Mouse (Mus musculus) lung, postnatal 25 days (tissue): ENCODE results near the gene Smcp.

ENCODE experiments used
- DNase-seq: peaks from one replicate; pipeline ENCODE4 v3.0.0; 2022; ENCODE audit warnings: low spot score

Gene Smcp

DNA sequence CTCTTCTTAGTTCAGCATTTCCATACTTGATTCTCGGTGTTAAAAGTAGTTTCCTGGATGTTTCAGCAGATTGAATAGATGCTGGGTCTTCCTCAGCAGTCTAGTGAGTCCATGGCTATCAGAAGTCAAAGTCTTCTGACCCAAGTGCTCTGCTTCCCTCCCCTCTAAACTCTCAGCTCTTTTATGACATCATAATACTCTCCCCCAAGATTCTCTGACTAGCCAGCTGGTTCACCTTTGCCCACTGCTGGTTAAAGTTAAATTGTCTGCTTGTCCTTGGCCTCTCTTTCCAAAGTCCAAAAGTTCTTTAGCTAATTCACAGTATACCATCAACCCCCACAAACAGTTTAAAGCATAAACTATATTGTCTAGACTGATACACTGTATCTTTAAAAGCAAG, at the start of gene Smcp:
Gene Smcp (minus strand): TSS at position 140 of the 400 bp plus-strand sequence.
- no peak for DNase-seq

DNA sequence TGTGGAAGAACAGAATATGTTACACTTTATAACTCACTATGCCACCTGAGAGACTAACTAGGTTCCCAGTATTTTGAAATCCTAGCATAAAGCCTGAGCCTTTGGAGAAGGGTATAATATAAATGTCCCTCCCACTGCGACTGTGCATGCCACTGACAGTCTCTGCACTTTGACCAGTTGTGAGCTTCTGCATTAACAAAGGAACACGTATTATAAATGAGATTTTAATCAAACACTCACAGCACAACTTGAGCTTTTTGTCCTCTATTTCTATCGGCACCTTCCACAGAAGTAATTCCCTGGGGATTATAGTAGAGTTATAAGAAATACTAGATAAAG, 49.8 kb upstream of the Smcp start:
- DNase-seq: no peak

DNA sequence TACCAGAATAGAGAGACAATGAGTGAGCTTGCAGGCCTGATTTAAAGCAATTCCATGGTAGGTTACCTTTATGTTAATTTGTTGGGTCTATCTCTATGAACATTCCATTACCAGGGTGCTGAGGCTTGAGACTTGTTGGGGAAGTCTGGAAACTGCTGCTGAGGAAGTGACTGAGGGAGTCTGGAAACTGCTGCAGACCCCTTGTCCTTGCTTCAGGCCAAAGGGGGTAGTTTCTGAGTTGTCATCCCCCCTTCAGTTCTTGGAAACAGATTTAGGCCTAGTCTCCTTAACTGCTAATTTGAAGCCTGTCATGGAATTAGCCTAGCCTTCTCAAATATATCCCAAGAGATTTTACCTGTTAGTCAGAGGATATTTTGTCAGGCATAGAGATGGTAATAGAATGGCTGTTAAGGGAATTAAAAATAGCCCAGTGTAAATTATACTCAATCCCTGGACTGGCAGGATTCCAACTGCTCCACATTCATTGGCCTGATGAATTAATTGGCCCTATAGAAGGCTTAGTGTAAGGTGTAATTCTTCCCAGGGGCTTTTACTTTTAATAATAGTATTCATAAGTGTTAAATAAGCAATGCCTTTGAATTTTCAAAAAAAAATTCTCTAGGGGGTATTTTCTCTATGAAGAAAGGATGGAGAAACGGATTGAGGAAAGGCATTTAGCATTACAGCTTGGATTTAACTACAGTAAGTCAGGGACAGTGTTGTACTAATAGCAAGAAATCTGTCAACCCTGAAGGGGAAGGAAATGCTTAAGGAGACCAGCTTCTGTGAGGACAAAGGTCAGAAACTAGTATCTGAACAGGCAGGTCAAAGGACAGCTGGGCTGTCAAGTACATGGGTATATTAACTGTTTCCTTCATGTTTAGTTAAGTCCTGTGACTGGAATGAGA, 49.2 kb upstream of the Smcp start:
- DNase-seq: no peak

DNA sequence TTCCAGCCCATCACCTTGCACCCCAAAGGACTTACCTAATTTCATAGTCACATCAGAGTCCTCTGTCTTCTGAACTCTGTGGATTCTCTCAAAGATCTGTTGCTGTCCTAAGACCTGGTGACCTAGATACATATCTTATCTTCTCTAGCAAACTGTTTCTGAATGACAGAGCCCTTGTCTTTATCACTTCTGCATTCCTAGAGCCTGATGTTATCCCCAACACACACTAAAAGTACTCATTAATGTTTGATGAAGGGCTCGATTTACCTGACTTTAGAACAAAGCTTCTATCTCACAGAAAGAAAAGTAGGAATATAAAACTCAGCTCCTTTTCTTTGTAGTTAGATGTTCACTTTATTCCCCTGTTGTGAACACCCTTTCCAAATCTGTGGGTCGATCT, 32.8 kb upstream of the Smcp start, which contains the start of gene Lce6a:
Gene Lce6a (minus strand): TSS at position 101 of the 400 bp plus-strand sequence.
- DNase-seq: no peak

DNA sequence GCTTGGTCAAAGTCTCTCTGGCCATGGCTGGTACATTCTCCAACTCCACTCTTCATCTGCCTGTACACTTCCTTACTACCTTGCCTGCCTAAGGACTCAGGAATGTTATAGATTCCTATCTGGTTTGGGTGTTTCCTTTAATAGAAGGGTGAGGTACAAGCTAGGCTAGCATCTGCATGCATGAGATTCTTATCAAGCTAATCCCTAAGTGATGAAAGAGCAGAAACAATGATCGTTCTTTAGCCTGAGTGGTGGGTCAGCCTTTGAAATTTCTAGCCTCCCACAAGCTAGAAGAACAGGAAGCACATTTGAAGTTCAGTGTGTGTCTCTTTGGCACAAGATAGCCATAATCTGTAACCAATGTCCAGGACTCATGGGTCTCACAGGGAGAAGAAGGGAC, 21.0 kb upstream of the Smcp start:
- no peak for DNase-seq

DNA sequence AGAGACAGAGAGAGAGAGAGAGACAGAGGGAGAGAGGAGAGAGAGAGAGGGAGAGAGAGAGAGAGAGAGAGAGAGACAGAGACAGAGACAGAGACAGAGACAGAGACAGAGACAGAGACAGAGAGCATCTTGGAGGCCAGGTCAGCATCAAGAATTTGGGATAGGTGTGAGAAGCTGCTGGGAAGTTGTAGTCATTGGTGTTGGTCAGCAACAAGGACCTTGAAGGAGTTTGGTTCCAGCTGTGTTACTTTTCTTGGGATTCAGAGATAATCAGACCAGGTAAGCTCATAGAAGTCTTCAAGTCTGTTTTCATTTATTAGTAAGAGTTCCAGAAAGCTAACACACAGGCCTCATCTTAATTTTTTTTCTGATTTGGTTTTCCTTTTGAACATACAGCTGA, 18.6 kb upstream of the Smcp start, which contains the start of gene 2210017I01Rik:
Gene 2210017I01Rik (minus strand): TSS at position 101 of the 400 bp plus-strand sequence.
- DNase-seq: no peak

DNA sequence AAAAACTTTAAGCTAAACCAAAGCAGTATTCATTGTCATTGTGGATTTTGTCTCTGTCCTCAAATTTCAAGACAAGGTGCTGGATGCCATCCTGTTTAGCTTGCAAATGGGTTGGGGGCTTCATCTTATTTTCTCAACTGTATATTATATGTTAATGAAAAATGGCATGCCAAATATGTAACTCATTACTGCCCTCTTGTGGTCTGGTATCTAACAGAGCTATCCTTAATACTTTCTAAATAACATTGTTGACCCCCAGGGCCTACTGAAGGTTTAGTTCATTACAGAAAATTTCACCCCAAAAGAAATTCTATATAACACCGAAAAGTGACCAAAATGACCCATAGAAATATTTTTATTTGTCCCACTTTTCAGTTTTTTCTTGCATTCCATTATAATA, 13.4 kb upstream of the Smcp start:
- peak; percentile 10 for DNase-seq

DNA sequence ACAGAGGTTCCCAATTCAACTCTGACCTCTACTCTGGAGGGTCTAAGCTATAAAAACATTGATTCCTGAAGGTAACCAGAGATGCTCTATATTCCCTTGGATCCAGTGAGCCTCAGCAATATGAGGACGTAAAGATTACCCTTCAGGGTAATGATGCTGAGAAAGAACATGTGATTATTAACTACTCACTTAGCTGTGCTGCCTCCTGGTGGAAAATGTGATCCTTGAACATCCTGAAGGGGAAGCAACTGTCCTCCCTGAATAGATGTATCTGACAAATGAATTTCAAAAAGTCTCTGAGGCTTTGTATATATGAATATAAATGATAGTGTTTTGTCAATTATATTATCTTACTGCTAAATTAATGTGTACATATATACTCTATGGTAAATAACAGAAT, 11.7 kb upstream of the Smcp start:
- no peak for DNase-seq

DNA sequence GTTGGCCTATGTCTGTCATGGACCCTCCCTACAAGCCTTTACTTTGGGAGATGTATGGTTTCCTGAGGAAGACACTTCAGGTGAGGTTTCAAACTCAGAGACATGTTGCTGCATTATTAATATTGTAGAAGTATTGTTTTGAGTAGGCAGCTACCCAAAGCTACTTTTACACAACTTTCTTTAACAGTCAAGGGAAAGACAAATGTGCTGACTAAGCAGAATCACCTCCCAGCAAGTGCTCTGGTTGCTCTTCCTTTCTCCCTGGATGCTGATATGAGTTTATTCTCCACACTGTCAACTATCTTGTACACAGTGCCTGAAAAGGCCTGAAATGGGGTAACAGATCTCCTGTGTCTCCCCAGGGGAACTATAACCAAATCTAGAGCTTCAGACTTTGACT, 11.2 kb upstream of the Smcp start:
- DNase-seq: no peak

DNA sequence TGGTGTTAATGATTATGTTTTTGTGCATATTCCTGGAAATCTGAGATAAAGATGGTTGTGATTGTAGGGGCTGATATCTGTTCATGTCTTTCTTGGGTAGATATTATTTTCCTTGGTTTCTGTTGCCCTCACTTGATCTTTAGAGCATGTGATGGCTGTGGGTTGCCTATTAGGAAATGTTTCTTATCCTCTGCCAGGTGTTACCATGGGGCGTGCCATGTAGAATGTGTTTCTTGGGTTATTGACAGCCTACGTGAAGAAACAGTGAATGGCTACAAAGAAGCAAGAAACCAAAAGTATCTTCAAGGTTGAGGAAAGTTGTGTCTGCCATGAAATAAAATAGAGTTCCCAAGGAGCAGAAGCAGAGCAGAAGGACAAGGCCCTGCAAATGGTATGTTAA, 9.6 kb upstream of the Smcp start:
- DNase-seq: no peak

DNA sequence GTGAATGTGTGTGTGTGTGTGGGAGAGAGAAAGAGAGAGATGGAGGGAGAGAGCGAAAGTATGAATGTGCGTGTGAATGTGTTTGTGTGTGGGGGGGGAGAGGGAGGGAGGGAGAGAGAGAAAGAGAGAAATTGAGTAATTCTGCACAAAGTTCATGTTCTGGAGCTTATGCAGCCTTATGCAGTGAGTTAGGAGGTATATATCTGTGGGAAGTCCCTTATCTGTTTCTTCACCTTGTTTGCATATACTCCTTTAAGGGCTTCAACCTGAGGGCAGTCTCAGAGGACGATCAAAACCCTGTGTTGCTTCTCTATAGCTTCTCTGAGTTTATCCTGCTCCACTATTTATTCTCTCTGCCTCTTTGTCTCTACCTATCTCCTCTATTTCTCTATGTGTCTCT, 1.6 kb downstream of the Smcp start:
- DNase-seq: no peak

DNA sequence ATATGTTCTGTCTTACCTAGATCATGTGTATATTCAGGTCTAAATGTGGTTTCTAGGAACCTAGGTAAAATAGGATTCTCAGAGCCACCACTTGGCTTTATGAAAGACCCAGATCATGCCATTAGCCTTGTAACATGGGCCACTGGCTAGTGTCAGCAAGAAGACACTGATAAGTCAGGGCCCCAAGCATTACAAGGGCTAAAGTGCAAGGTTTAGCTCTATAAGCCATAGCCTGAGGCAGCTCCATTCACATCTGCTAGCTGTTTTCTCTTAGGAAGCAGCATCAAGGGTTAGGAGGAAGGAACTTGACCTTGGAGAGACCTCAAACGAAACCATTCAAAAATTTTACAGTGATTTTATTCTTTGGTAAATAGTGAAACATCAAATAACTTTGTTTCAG, 3.7 kb downstream of the Smcp start:
- no peak for DNase-seq

DNA sequence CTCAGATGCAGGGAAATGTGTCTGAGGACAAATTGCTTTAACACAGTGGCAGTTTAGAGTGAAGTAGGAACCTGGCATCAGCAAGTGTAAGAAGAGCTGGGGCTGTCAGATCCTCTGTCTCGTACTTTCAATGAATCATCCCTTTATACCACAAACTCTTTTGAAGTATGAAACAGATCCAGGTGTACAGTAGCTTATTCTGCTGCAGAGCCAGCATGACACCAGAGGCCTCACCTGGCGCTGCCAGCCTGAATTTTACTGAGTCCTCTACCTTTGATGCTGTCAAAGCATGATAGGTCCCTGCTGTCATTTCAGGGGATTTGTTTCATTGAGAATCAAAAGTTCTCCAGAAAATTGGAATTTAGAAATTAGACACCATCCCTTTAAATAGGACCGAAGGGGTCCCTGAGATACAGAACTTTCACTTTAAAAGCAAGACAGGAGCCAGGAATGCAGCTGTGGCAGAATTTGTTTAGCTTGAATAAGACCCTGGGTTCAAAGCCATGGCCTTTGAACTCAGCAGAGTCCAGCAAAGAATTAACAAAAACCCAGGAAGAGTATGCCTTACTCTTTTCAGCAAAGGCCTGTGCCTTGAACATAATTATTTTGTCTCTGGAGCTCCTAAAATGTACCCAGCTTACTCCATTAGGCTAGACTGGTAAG, 5.5 kb downstream of the Smcp start:
- DNase-seq: no peak

DNA sequence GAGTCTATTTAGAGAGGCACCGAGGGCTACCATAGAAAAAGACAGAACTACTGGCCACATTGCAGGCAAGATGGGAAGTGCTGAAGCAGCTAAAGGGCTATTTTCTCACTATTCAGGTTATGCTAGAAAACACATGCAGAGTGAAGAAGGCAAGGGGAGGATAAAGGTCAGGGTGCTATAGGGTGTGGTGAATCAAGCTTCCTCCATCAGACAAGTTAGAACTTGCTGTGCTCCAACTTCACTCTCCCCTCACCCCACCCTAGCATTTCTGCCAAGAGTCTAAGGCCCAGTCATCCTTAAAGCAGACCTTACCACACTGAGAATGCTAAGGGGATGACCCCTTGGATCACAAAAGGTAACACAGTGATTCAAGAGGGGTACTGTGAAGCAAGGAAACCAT, 9.3 kb downstream of the Smcp start:
- no peak for DNase-seq

DNA sequence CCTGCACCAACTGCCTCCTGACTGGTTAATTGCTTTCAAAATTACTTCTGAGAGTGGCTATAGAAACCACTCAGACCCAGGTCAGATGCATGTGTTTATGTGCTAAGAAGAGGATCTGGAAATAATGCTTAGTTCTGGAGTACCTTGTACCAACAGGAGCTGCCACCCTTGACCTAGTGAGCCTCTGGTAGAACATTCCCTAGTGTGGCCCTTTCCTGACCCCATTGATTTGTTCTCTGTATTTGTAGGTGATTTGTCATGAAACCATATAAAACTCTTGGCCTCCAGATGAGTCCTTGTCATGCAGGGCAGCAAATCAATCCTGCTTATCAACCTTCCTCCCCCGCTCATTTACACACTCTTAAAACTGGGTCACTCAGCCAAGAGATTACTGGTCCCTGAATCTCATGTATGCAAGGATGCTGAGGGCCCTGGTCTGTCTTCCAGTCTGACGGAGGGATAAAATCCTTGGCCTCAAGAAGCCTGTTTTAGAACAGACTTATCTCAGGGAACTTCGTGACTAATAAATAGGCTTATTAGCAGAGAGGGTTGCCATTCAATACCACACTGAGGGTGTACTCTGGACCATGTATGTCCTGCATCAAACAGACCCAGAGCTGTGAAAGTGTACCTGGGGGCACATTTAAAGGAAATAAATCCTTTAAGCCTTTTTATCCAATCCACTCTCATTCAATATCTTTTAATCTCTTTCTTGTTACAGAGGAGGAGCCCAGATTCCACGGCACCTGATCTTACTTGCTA, 10.0 kb downstream of the Smcp start:
- DNase-seq: no peak

DNA sequence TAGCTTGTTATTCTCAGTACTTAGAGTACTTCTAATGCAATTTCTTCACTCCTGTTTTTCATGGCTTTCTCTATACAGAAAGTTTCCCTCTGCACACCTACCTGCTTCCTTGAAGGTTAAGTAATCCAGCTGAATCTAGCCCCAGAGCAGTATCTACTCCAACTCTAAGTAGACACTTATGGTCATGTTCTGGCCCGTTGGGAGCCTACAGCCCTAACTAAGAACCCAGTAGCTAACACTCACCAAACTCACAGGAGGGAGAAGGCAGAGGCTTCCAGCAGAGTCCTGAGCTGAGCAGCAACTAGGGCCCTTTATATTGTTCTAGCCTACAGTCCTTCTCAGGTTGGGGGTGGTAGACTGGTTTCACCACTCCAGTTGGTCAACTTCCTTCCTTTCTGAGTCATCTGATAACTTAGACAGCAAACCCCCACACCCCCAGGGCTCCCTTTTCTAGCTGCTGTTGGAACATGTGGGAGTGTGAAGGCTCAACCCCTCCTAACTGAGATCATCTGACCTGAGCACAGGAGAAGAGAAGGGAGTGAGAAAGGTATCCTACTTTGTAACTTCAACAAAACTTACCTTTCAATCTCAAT, 15.3 kb downstream of the Smcp start, which contains the start of gene Ivl:
Gene Ivl (minus strand): TSS at position 287 of the 593 bp plus-strand sequence.
- no peak for DNase-seq

DNA sequence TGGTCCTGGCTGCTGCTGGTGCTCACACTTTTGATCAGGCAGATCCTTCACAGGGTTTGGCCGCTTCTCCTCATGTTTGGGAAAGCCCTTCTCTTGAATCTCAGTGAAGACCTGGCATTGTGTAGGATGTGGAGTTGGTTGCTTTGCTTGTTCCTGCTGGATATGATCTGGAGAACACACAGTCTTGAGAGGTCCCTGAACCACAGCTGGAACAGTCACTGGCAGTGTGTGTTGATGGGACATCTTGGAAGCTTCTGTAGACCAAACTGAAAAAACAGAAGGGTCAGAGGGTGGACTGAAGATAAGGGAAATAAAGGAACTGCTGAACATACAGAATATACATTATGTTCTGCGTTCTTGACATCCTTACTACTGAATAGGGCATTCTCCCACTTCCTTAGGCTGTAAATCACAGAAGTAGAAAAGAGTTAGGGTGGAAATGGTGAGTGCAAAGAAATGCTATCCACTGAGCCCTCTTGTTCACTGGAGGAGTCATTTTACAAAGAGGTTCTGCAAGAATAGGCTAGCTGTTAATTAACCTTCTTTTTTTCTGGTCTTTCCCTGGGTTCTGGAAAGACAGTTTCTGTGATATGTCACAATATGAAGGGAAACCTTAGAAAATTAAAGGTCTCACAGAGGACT, 16.2 kb downstream of the Smcp start:
- DNase-seq: no peak

DNA sequence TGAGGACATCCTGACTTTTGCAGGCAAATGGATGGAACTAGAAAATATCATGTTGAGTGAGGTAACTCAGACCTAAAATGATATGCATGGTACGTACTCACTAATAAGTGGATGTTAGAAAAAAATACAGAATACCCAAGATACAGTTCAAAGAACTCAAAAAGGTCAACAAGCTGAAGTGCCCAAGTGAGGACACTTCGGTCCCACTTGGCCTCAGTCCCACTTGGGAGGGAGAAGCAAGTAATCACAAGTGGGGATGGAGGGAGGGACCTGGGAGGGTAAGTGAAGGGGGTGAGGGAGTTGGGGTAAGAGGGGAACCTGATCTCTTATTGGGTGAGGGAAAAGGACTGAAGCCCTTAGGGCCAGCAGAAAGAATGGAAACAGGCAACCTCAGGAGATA, 20.0 kb downstream of the Smcp start:
- DNase-seq: peak; percentile 35

DNA sequence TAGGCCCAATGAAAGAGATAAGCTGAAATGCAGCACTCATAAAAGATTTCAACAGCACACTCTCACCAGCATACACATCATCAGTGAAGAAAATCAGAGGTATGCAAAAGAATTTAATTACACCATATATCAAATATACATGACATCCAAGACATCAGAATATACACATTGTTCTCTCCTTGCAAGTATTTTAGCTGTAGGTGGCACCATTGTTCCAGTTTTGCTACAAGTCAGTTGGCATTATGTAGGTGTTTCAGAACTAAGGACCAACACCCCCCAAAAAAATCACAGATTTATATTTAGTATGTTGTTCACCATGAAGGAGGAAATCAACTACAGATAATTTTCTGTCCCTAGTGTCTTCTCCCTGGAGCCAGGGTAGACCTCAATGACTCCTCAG, 23.4 kb downstream of the Smcp start:
- no peak for DNase-seq

DNA sequence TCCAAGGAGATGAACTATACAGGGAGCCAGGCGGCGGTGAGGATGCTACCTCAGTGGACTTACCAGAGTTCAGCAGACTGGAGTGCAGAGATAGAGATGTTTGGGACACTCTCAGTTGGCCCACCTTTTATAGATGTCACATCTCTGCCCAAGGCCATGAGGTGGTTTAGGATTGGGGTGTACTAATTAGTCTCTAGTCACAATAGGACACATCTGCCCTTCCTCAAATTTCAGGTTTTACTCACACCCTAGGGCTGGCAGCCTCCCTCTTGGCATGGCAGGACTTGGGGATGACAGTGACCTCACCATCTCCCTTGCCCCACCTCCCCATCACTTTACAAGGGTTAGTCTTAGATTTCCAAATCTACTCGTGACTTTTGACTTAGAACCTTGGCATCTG, 54.4 kb downstream of the Smcp start, which contains the start of gene 2310046K23Rik:
Gene 2310046K23Rik (minus strand): TSS at position 101 of the 400 bp plus-strand sequence.
- DNase-seq: no peak
